Mouse (Mus musculus) liver, postnatal 0 days (tissue): ENCODE measurements around the gene Aoc2.

Experiments
- CTCF ChIP-seq: sonication (generic); IDR thresholded peaks from 2 replicates; pipeline ENCODE4 v1.5.1; 2016; ENCODE audit warnings: antibody characterized with exemption, low read depth
- EP300 ChIP-seq: IDR thresholded peaks from 2 replicates; pipeline ENCODE4 v1.6.1; 2016; ENCODE audit warnings: antibody characterized with exemption, low read depth, mild to moderate bottlenecking

GRCm38 (mm10) chr11:101280837-101281236 lies 44.0 kb upstream of the Aoc2 start:
- TF ChIP-seq CTCF (no peak), EP300 (no peak)
